Mouse (Mus musculus): ENCODE results near the gene Bpifb9a.
"Not testable (repeated sequence)": the region's sequence is repeated elsewhere in the genome, so short reads cannot be mapped to it uniquely, and the experiment has no call there.

The Bpifb9a gene

DNA sequence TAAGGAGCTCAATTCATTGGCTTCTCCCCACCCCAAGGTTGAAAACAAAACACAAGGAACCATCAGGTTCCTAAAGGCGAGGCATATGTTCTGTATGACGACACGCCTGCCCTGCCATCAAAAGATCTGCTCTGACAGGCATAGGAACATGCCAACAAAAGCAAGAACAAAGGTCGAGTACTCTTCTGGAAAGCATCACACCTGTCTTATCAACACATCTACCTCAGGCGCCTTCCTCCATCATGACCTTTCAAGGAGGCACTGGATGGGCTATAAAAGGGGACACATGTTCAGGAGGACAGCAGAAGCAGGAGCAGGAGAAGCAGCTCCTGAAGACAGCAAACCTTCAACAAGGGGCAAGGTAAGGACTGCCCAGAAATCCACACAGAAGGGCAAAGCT is at the start of gene Bpifb9a:
Gene Bpifb9a, plus strand, starts transcription at position 301 of the 400 bp plus-strand sequence.
- not testable (repeated sequence) for DNase-seq (ENCODE audit: low read depth, low spot score)

DNA sequence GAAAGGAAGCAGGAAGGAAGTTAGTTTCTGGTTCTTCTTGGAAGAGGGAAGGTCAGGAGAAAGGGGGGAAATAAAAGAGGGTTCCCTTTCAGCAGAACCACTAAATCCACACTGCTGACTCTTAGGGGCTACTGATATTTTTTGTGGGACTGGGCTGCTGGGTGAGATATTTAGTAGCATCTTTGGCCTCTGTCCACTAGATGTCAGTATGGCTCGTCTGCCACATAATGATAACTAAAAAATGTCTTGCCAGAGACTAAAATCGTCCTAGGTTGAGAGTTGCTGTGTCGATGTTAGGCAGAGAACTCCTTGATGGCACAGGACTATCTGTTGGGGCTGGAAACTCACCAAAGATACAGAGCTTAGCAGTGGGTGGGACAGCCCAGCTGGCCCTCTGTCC is 48.5 kb upstream of the Bpifb9a start:
- DNase-seq (ENCODE audit: low read depth, low spot score) = no peak

DNA sequence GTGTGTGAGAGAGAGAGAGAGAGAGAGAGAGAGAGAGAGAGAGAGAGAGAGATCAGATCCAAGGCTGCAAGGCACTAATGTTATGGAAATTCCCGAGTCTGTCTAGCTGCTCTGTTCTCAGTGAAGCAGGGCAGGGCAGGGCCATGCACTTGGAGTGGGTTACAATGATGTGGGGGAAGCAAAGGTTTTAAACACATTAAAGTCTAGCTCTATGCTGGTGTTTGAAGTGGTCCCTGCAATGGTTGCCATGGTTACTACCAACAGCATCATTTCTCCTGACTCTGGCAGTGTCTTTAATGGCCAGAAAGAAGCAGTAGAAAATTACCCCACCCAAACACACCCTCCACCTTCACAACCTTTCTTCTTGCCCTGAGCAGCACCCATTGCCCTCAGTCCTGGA is 46.5 kb upstream of the Bpifb9a start:
- no peak for DNase-seq (ENCODE audit: low read depth, low spot score)

DNA sequence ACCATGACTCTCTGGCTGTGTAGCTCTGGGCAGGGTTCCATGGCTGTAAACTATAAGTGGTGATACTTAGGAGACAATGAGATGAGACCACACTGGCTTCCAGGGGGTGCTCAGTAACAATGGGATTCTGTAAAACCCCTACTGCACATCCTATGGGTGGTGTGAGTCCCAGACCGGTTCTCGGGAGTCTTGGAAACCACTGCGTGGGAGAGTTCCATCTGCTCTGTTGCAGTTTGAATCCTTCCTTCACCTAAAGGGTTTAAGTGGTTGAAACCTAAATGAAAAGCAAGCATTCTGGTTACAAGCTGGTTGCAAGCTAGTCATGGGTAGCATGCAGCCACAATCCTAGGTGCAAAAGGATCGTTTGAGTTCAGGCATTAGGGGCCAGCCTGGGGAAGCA is 45.8 kb upstream of the Bpifb9a start:
- no peak for DNase-seq (ENCODE audit: low read depth, low spot score)

DNA sequence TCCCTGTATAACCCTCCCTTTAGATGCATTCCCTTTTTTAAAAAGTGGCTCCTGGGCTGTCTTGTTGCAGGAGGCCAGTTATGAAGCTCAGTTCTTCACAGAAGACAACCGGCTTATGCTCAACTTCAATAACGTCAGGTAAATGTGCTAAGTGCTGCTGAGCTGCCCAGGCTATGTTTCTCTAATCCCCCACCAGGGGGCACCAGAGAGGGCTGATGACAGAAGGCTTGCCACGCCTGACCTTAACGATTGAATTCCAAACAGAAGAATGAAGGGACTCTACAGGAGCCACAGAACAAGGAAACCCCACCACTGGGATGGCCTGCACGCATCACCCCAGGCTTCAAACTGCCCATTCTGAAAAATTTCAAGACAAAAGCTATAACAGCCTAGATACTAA is 42.5 kb upstream of the Bpifb9a start:
- peak; percentile 52 for DNase-seq (ENCODE audit: low read depth, low spot score)

DNA sequence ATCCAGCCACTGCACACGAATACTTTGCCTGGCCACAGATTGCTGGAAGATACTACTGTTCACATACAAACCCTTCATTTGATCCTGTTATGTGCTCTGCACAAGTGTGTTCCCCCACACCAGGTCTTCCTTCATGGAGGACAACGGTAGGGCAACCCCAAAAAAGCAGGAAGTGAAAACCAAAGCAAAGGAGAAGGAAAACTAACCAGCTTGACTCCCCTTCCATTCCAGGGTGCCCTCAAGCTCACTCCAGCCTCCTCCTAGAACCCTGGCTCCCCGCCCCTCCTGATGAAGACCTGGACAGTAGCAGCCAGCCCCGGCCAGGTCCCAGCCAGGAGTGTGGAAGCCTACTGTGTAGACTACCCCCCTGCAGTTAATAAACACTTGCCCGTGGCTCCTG is 37.7 kb upstream of the Bpifb9a start:
- no peak for DNase-seq (ENCODE audit: low read depth, low spot score)

DNA sequence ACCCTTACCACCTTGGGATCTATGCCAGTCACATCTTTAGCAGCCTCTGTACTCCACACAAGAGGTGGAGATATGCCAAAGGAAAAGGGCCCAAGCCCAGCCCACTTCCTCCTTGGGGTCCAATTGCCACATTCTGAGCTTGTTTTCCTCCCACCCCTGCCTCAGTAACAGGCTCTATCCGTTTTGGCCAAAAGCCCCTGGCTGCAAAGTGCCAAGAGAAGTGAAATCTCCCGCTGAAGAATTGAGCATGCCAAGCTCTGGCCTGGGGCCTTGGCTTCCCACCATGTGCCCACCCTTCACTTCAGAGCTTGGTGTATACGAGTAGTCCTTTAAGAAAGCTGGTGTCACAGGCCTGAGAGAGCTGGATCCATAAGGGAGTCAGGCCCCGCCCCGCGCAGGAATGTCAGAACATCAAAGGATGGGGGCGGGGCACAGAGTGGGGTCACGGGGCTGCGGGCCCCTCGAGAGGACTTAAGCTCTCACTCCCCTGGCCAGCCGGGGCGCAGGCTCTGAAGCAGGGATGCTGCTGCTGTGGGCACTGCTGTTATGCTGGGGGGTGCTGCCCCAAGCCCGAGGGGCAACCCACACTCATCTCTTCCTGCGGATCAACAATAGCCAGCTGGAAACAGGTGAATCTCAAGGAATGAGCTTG is 34.3 kb upstream of the Bpifb9a start, which contains the start of gene Bpifb5:
Gene Bpifb5, plus strand, starts transcription at position 478 of the 652 bp plus-strand sequence.
- DNase-seq (ENCODE audit: low read depth, low spot score) = peak; percentile 38

DNA sequence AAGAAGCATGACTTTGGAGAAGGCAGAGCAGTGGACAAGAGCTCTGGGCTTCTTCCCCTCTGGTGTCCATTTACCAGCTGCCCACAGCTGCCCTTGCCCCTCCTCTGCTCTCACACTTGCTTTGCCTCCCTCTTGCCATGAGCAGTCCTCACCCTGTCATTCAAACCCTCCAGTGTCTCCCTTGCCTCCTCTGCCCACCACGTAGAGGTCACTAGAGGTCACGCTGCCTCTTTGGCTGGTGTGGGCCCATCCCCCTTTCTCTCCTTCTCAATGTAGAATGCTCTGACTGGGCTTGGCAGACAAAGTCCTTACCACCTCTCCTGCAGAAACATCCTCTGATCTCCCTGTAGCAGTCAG is 33.8 kb upstream of the Bpifb9a start:
- no peak for DNase-seq (ENCODE audit: low read depth, low spot score)

DNA sequence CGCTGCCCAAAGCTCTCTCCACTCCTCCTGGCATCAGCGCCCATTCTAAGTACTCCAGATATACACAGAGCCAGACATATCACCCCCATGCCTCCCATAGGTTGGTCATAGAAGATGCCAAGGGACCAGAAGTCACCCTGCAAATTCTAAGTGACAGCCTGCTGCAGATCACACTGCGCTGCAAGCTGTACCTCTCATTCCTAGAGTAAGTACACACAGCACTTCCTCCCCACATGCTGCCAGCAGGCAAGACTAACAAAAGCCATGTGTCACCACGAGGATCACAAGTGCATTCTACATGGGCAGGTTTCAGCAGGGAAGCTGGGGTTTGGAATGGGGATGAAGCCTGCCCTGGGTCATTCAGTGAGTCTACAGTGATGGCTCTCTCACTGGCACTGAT is 30.7 kb upstream of the Bpifb9a start:
- no peak for DNase-seq (ENCODE audit: low read depth, low spot score)

DNA sequence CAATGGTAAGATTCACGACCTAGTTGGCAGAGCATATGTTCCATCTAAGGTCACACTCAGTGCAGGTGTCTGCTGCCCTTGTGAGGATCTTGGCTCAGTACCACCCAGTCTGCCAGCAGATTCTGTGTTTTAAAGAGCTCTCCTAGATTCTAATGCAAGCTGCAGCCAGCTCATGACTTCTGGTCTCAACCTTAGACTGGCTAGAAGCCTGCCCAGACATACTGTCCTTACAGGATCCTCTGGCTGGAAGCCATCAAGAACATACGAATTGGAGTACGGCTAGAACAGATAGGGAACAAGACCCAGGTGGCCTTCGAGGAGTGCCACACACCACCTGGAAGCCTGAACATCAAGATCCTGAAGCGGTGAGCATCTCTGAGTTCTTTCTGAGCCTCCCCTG is 29.8 kb upstream of the Bpifb9a start:
- DNase-seq (ENCODE audit: low read depth, low spot score) = no peak

DNA sequence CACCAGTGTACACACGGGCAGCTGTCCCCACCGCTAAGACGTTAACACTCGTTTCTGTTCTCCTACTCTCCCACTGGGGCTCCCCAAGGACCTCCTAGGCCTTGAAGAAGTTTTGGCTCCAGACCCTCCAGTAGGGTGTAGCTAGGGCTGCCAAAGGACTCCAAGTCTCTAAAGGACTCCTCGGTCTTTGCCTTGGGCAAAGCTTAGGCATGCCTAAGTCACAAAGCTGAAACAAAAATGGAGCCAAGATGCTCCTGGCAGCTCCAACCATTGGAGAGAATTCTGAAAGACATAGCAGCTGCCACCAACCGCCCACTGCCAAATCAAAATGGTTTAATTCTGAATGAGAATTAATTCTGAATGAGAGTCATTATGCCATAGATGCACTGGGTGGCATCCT is 24.2 kb upstream of the Bpifb9a start:
- DNase-seq (ENCODE audit: low read depth, low spot score) = no peak

DNA sequence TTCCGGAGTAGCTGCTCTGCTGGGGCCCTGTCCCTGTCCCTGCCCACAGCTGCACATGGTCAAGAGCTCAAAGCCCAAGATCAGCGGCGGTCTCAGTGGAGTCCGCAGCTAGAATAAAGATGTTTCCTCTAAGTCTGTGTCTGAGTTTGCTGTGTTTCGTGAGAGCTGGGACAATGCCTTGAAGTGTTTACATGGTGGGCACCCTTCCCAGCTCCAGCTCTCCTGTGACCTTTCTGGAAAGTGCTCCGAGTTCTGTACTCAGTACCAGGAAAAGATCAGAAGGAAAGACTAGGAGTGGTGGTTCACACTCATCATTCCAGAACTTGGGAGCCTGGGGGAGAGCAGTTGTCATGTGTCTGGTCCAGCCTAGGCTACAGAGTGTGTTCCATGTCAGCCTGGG is 16.9 kb upstream of the Bpifb9a start:
- no peak for DNase-seq (ENCODE audit: low read depth, low spot score)

DNA sequence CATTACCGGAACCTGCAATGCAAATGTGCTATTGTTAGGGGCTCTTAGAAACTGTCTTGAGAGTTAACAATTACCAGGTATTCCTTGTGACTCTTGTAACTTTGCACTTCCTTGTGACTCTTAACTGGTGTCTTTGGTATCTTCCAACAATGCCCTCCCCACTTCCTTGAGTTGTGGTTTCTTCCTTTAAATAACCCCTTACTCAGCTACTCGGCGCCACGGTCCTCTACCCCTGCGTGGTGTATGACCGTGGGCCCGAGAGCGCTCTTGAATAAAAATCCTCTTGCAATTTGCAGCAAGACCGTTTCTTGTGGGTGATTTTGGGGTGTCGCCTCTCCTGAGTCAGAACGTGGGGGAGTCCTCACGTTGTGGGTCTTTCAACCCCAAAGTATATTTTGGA is 14.9 kb upstream of the Bpifb9a start:
- DNase-seq (ENCODE audit: low read depth, low spot score) = not testable (repeated sequence)

DNA sequence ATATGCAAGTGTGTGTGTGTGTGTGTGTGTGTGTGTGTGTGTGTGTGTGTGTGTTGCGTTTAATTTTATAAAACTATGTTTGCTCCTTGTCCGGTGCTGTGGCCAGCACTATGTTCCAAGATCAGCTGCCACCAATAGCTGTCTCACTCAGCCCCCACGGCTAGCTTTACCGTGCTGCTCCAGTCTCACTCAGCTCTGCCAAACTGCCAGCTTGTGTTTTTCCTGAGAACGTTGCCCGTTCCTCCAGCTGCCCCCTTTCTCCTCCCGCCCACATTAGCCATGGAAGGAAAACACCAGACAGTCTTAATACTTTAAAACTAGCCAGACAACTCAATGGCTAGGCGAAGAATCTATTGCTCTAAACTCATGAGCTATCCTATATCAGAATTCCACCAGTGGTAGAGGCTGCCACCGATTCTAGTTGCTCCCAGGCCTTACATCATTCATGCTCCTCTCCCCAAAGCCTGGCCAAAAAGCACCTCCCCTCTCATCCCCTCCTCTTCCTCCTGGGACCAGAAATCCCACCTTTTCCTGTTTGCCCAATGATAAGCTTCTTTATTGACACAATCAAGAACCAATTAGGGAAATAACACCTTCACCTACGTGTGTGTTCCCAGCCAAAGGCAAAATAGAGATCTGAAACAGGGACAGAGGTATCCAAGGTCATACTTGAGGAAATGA is 14.2 kb upstream of the Bpifb9a start:
- no peak for DNase-seq (ENCODE audit: low read depth, low spot score)

DNA sequence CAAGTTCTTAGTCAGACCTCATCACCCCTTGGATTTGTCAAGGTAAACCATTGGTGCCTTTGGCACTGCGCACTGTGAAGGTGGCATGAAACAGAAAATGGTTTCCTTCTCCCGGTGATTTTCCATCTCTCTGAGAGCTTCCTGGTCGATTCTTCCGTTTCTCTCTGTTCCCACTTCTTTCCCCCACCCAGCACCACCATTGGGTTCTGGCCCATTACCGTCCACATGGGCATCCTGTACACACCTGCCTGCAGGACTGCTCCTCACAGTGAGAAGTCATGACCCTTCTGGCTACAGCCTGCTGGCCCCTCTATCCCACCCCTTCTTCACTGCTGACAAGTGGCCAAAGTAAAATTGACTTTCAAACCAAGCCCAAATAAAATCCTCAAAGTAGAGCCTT is 12.3 kb upstream of the Bpifb9a start:
- DNase-seq (ENCODE audit: low read depth, low spot score) = no peak

DNA sequence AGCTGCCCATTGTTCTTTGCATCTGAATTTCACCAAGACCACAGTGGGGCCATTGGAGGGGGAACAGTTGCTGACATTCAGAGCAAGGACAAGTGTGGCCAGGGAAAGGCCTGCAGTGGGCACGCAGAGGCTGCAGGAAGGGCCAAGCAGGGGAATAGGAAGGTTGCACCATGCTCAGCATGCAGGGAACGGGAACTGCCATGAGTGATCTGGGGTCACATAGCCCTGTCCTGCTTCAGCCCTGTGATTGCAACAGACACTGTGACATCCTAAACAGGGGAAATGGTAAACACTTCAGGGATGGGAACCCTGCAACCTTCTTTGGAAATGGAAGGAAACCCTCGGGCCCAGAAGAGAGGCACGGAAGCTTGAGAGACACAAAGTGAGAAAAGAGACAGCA is 2.4 kb upstream of the Bpifb9a start:
- DNase-seq (ENCODE audit: low read depth, low spot score) = not testable (repeated sequence)

DNA sequence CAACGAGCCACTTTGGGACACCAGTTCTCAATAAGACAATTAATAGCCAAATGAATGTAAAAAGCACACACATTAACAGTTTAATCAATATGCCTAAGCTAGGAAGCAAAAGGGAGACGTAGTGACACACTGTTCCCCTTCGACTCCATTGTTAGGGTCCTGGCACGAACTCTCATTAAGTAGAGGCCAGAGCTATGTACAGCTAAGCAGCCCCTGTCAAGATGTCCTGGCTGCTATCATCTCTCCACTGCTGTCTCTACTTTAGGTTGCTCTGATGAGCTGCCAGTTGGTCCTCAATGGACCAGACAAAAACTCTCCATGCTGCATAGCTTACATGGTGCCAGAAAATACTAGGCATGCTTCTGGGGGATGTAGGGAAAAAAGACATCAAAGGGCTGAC is 1.9 kb upstream of the Bpifb9a start:
- no peak for DNase-seq (ENCODE audit: low read depth, low spot score)

DNA sequence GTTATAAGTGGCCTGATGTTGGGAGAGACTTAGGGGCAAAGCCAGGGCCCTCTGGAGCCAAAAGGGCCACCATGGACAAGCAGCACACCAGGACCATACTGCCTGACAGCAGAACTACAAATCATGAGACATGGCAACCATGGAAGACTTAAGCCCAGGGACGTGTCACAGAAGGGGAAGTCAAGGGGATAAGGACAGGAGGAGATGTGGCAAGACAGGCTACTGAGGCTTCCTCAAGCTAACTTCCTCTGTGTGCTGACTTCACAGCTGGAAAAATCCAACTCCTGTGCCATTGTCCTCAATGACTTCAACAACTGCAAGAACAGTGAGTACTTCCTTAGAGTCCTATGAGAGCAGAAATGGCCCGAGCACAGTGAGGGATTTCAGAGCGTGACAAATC is 6.7 kb downstream of the Bpifb9a start:
- not testable (repeated sequence) for DNase-seq (ENCODE audit: low read depth, low spot score)

DNA sequence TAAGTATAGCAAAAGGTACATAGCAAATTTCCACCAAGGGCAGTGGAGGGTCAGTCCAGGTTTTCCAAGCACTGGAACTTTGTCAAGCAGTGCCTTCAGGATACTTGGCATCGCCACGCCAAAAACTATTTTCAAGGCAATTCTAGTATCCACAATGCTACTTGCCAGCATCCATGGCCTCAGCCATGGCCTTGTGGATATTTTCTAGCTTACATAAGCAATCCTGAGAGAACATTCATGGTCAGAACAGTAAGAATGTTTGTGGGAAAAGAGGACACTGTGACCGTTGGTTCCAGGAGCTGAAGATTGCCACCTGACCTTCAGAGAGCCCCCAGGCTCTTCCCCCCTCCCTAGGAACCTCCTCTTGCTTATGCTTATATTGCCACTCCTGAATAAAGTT is 34.2 kb downstream of the Bpifb9a start:
- not testable (repeated sequence) for DNase-seq (ENCODE audit: low read depth, low spot score)

DNA sequence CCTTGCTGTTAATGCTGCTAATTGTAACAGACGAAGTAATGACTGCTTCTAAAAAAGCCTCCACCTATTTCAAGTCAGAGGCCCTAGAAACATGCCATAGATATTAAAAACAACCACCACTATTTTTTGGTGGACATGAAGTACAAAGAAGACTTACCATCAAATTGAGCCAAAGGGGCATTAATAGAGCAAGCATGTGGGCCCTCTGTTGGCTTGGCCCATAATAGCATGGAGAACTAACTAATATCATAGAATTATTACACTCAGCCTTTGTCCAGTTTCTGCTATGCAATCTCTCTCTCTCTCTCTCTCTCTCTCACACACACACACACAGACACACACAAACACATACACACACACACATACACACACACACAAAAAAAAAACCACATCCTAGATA is 35.2 kb downstream of the Bpifb9a start:
- DNase-seq (ENCODE audit: low read depth, low spot score) = no peak

DNA sequence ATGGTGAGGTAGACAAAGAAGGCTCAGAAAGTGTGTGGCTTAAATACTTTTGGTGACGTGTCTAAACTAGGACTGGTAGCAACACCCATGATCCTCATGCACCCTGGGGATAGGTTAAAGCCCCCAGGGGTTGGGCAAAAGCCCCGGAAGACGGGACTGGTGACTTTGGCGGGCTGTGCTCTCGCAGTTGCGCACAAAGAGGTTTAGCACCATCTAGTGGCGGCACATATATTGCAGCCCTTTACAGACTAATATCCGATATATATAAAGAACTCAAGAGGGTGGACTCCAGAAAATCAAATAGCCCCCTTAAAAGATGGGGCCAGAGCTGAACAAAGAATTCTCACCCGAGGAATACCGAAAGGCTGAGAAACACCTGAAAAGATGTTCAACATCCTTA is 37.1 kb downstream of the Bpifb9a start:
- not testable (repeated sequence) for DNase-seq (ENCODE audit: low read depth, low spot score)

DNA sequence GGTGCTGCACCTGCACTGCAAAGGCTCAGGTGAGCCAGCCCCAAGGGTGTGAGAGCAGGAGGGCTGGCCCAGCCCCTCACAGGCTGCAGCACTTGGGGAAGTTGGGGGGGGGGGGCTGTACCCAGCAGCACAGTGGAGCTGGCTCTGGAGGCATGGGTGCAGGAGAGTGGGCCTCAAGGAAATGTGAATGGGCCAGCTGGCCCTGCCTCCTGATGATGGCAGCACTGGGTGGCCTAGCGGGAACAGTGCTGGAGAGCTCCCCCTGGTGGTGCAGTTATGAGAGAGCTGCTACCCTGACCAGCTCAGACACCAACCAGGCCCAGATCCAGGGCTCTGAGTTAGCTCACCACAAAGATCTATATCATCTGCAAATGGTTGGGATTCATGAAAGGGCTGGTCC is 42.8 kb downstream of the Bpifb9a start:
- DNase-seq (ENCODE audit: low read depth, low spot score) = peak; percentile 49

DNA sequence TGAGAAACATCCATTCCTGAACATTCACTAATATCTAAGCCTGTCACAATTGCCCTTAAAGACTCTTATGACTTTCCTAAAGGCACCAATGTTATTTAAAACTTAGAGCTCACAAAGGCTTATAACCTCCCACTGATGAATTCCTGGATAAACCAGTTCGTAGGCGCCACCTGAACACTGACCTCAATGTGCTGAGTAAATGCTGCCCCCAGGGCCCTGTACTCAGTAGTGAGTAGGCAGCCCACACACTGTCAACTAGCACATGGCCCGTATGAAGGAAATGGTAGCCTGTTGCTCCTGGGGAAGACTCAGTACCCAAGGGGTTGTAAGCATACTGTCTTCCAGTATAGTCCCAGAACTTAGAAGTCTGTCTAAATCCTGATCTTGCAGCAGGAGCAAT is 44.1 kb downstream of the Bpifb9a start:
- DNase-seq (ENCODE audit: low read depth, low spot score) = no peak

DNA sequence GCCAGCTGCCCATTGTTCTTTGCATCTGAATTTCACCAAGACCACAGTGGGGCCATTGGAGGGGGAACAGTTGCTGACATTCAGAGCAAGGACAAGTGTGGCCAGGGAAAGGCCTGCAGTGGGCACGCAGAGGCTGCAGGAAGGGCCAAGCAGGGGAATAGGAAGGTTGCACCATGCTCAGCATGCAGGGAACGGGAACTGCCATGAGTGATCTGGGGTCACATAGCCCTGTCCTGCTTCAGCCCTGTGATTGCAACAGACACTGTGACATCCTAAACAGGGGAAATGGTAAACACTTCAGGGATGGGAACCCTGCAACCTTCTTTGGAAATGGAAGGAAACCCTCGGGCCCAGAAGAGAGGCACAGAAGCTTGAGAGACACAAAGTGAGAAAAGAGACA is 47.0 kb downstream of the Bpifb9a start:
- not testable (repeated sequence) for DNase-seq (ENCODE audit: low read depth, low spot score)
